Mouse (Mus musculus) left cerebral cortex, adult 6 months (tissue): Measurements from ENCODE around the gene Mre11a. TPM values are rescaled to one million over a fixed set of nuclear protein-coding genes. Genes with fewer than 3 reads are reported as not detected.

Experiments
- long read RNA-seq, 2 experiments: library from polyadenylated mRNA; unstranded; transcript quantifications; one replicate each; pipeline ENCODE4 v2.0.0; 2019 to 2020
- polyA plus RNA-seq: library from polyadenylated mRNA; unstranded; fragments of <200 nt; fragmentation: Nextera tagmentation; gene quantifications from 2 replicates; pipeline ENCODE4 v1.2.3, GENCODE M21; 2021

The Mre11a gene
- 3.5 and 4.6 TPM in 2 replicates for polyA plus RNA-seq
- long read RNA-seq, experiment 1, transcript Mre11a-201 (20 exons, 3,286 nt), result major isoform, 20 of 45 reads
- long read RNA-seq, experiment 1, partial matches to known transcripts, result 5 of 45 reads
- long read RNA-seq, experiment 1, other reads (novel, unspliced or antisense), result 20 of 45 reads
- long read RNA-seq, experiment 2, partial matches to known transcripts, result 0 of 9 reads
- long read RNA-seq, experiment 2, other reads (novel, unspliced or antisense), result 7 of 9 reads

GRCm38 (mm10) chr9:14784039-14785002 is at the start of gene Mre11a, which contains the start of gene Ankrd49:
Gene Mre11a (plus strand): TSS chr9:14784654.
Gene Ankrd49 (minus strand): TSS chr9:14784856.

DNA sequence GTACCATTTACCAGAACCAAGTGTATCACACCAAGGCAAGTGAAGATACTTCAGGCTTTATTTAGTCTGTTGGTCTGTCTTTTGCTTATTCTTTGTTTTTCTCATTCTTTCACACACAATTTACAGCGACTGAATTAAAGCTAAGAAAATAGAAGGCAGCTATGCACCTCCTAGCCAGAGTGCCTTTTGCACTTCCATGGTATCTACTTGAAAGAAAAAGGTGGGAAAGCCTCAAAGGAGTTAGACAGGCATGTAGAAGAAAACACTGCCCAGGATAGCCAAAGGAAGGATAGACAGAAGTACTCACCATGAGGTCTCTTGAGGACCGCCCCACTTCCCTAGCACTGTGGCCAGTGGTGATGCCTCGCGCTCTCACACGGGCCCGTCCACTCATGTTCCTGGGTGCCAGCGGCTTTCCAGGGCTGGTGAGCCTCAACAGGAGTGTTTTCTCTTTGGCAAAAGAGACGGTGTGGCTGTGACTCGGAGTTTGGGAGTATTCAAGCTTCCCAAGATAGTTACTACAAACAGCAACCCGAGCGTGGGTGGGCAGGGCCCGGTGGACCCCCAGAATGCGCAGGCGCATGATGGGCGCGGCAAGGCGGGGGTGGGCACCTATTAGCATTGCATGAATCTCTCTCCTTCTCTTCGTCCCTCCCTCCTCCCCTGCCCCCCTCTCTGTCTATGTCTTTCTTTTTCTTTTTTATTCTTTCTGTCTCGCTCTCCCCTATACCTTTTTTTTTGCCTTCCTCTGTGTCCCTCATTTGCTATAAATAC is 44.1 kb upstream of the Mre11a start, which contains the start of gene Piwil4:
TSS of gene Piwil4 (minus strand) at position 583 of the 774 bp plus-strand sequence.

DNA sequence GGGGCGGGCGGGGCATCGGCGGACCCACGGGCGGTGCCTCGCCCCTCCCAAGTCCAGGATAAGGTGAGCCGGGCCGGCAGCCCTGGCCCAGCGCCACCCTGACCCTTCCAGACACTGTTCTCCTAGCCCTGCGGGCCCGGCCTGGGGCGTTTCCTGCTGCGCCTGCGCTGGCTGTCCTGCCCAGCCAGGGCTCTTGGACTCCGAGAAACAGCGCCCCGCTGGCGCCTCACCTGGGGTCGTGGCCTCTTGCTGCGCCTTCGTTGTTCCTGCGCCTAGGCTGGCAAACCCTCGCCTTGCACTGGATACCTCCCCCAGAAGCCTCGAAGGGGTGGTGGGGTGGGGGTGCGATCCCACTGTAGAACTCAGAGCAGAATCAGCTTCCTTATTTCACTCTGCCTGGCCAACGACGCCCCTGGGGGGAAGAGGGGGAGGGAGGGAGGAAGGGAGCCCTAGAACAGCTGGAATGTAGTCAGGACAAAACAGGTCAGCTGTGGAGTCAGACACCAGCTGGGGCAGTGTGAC is 32.4 kb upstream of the Mre11a start, which contains the start of gene Fut4:
TSS of gene Fut4 (minus strand) at position 393 of the 522 bp plus-strand sequence.

DNA sequence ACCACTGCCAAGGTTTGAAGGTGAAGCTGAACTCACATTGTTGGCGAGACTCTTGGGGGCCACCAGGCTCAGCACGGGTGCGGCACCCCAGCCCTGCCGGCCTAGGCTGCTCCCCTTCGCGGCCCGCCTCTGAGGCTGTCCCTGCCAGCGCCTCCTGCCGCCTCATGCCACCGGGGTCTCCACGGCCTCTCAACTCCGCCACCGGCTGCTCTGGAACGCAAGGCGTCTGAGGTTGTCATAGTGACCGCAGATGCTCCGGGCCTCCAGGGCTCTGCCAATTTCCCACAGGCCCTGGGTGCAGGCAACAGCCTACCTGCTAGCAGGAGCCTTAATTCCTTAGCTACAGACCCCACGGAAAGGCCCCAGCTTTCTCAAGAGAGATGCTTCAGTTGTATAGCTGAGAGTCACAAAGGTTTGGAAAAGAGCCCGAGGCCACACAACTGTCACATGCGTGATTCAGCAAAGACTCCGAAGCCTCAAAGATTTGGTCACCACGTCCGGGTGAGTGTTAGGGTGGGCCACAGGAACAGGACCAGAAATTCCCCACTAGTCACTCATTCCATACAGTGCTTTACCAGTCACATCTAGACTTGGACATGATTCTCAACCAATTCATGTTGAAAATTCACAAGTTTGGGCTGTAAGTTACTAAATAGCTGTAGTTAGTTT is 13.5 kb upstream of the Mre11a start, which contains the start of gene 1700012B09Rik:
TSS of gene 1700012B09Rik (minus strand) at position 228 of the 669 bp plus-strand sequence.

GRCm38 (mm10) chr9:14859868-14860639 is 75.6 kb downstream of the Mre11a start, which contains the start of gene Gpr83:
Gene Gpr83 (plus strand): TSS chr9:14860210.

Other genes with a start within 250 kb of the Mre11a start
- gene Amotl1, start 139.6 kb upstream of the Mre11a start, polyA plus RNA-seq, result 1.9 and 2.0 TPM in 2 replicates
- gene Piwil4, start 43.9 kb upstream of the Mre11a start, polyA plus RNA-seq, result not detected in 2 replicates
- 0.08 and 0.17 TPM in 2 replicates for gene Fut4, start 32.3 kb upstream of the Mre11a start, polyA plus RNA-seq
- 2.0 and 2.2 TPM in 2 replicates for gene 1700012B09Rik, start 13.6 kb upstream of the Mre11a start, polyA plus RNA-seq
- gene Ankrd49, start 202 bp downstream of the Mre11a start, polyA plus RNA-seq, result 12.0 and 15.6 TPM in 2 replicates
- 12.9 and 18.5 TPM in 2 replicates for gene Gpr83, start 75.6 kb downstream of the Mre11a start, polyA plus RNA-seq
- not detected in 2 replicates for gene Izumo1r, start 119.3 kb downstream of the Mre11a start, polyA plus RNA-seq